Mouse (Mus musculus): ENCODE data around the gene Scn2a. TPM values are rescaled to one million over a fixed set of nuclear protein-coding genes. Genes with fewer than 3 reads are reported as not detected.
"Not testable (repeated sequence)": the region's sequence is repeated elsewhere in the genome, so short reads cannot be mapped to it uniquely, and the experiment has no call there.

The Scn2a gene
- total RNA-seq, 2 experiments from 2014 or later: 0.80 to 0.83 TPM

GRCm38 (mm10) chr2:65694485-65694884, 73.9 kb downstream of the Scn2a start:
- no peak for DNase-seq (ENCODE audit: low spot score in 2 of 2)

GRCm38 (mm10) chr2:65695061-65695460, 74.5 kb downstream of the Scn2a start:
- no peak for DNase-seq (ENCODE audit: low spot score in 2 of 2)

GRCm38 (mm10) chr2:65700246-65700645, 79.7 kb downstream of the Scn2a start:
- no peak for DNase-seq (ENCODE audit: low spot score in 2 of 2)

GRCm38 (mm10) chr2:65701175-65701574, 80.6 kb downstream of the Scn2a start:
- DNase-seq (ENCODE audit: low spot score in 2 of 2): no peak

GRCm38 (mm10) chr2:65722219-65722800, 101.7 kb downstream of the Scn2a start:
- no peak for DNase-seq (ENCODE audit: low spot score in 2 of 2)

- no peak for DNase-seq (ENCODE audit: low spot score in 2 of 2)
Measured at GRCm38 (mm10) chr2:65745400-65745799, 124.8 kb downstream of the Scn2a start.

- no peak for DNase-seq (ENCODE audit: low spot score in 2 of 2)
Measured at GRCm38 (mm10) chr2:65782442-65782841, 161.9 kb downstream of the Scn2a start.

- no peak for DNase-seq (ENCODE audit: low spot score in 2 of 2)
Measured at GRCm38 (mm10) chr2:65783392-65783791, 162.8 kb downstream of the Scn2a start.

- no peak for DNase-seq (ENCODE audit: low spot score in 2 of 2)
Measured at GRCm38 (mm10) chr2:65792516-65792915, 171.9 kb downstream of the Scn2a start.

- DNase-seq (ENCODE audit: low spot score in 2 of 2): no peak
Measured at GRCm38 (mm10) chr2:65793593-65793992, 173.0 kb downstream of the Scn2a start.

- DNase-seq (ENCODE audit: low spot score in 2 of 2): no peak
Measured at GRCm38 (mm10) chr2:65801054-65801709, 180.6 kb downstream of the Scn2a start.

GRCm38 (mm10) chr2:65806556-65806955, 186.0 kb downstream of the Scn2a start:
- DNase-seq (ENCODE audit: low spot score in 2 of 2): no peak

GRCm38 (mm10) chr2:65811203-65811602, 190.6 kb downstream of the Scn2a start:
- not testable (repeated sequence) for DNase-seq (ENCODE audit: low spot score in 2 of 2)

Other genes with a start within 250 kb of the Scn2a start
- gene Scn3a, start 53.1 kb upstream of the Scn2a start, total RNA-seq (2021): 1 to 10 TPM; 4.4 to 5.5 TPM
- under 1 TPM; 0.30 to 0.54 TPM for gene Csrnp3, start 225.0 kb downstream of the Scn2a start, total RNA-seq (2021)